Mouse (Mus musculus) thymus, adult 2 months (tissue): ENCODE results near the gene Slc4a10. TPM values are rescaled to one million over a fixed set of nuclear protein-coding genes. Genes with fewer than 3 reads are reported as not detected.

Experiments used
- DNase-seq: peaks from one replicate; pipeline ENCODE4 v3.0.0; 2021
- H3K27ac ChIP-seq: fragments of 200-500 bp; 2 replicates; pipeline ENCODE4 v1.5.1; 2012; ENCODE audit warnings: low read length, control low read depth; ENCODE audit not compliant: control insufficient read depth, insufficient read depth
- H3K27me3 ChIP-seq: fragments of 200-500 bp; 2 replicates; pipeline ENCODE4 v1.6.1; 2012; ENCODE audit warnings: mild to moderate bottlenecking, low read length, moderate library complexity, mixed read lengths; ENCODE audit not compliant: control insufficient read depth, insufficient read depth
- H3K36me3 ChIP-seq: fragments of 200-500 bp; 2 replicates; pipeline ENCODE4 v1.6.1; 2012; ENCODE audit warnings: mild to moderate bottlenecking, low read length, moderate library complexity; ENCODE audit not compliant: control insufficient read depth, insufficient read depth
- H3K4me1 ChIP-seq: fragments of 200-500 bp; replicated peaks from 2 replicates; pipeline ENCODE4 v1.6.1; 2012; ENCODE audit warnings: low read length; ENCODE audit not compliant: control insufficient read depth, insufficient read depth
- H3K4me3 ChIP-seq: fragments of 200-500 bp; 2 replicates; pipeline ENCODE4 v1.5.1; 2012; ENCODE audit warnings: mild to moderate bottlenecking, low read length, control low read depth, moderate library complexity; ENCODE audit not compliant: control insufficient read depth, insufficient read depth
- CTCF ChIP-seq: fragments of 200-500 bp; IDR thresholded peaks from 2 replicates; pipeline ENCODE4 v1.5.1; 2012; ENCODE audit warnings: mild to moderate bottlenecking, control low read depth, low read length, moderate library complexity, borderline replicate concordance; ENCODE audit not compliant: control insufficient read depth, poor library complexity, insufficient read depth; ENCODE audit errors: extremely low read depth
- POLR2A ChIP-seq: fragments of 200-500 bp; IDR thresholded peaks from 2 replicates; pipeline ENCODE4 v1.6.1; 2012; ENCODE audit warnings: mild to moderate bottlenecking, low read length, control low read depth, moderate library complexity; ENCODE audit not compliant: control insufficient read depth, poor library complexity, insufficient read depth; ENCODE audit errors: extremely low read depth
- WGBS: fragments of 180-500 bp; shearing (Covaris S2); methylation state at CpG from one replicate; pipeline ENCODE4 v1.1.7; 2018; 5-methylcytosine and 5-hydroxymethylcytosine counted together
- polyA plus RNA-seq: library from polyadenylated mRNA; depleted of rRNA; stranded (reverse); fragments of >200 nt; gene quantifications from 2 replicates; pipeline ENCODE4 v1.2.3, GENCODE M21; 2012; rRNA removed

Slc4a10 gene
- polyA plus RNA-seq, 1 experiment, result 0.13 TPM

DNA sequence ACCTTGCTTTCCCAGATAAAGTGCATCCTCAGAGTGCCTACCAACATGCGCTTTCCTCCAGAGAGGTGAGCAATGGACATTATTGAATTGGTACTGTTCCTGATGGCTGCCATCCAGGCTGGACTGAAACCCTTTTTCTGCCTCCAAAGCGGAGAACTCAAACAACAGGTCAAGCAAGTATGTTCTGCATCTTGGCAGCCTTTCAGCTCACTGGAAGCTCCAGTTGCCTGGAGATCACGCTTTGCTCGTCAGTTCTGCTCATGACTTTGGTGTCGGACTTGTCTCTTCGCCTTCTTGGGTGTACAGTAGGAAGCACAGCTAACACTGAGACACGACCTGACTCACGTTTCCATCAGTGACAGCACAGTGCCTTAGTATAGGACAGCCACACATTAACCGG is 315.9 kb downstream of the Slc4a10 start:
- Histone ChIP-seq H3K4me3 (no peak overlapping the region), H3K36me3 (peaks cover 7% of the 10 kb centered on the region; the same call in 1 of the 2 replicates), H3K27ac (no peak overlapping the region), H3K27me3 (no peaks in the 10 kb centered on the region), H3K4me1 (no peaks in the 10 kb centered on the region; the same call in 1 of the 2 replicates)
- 98% methylated on average over 9 of the region's 9 CpGs for WGBS
- DNase-seq, result no peak
- TF ChIP-seq POLR2A (no peak), CTCF (no peak)

- no peak for TF ChIP-seq POLR2A
- no peak for TF ChIP-seq CTCF
- Histone ChIP-seq H3K36me3 (peaks cover 7% of the 10 kb centered on the region; the same call in 1 of the 2 replicates), H3K27me3 (no peaks in the 10 kb centered on the region), H3K4me1 (no peaks in the 10 kb centered on the region; the same call in 1 of the 2 replicates), H3K4me3 (no peak overlapping the region), H3K27ac (no peak overlapping the region)
- 92% methylated on average over 4 of the region's 4 CpGs for WGBS
- DNase-seq, result no peak
These were observed 317.3 kb downstream of the Slc4a10 start for GRCm38 (mm10) chr2:62363606-62364005.

DNA sequence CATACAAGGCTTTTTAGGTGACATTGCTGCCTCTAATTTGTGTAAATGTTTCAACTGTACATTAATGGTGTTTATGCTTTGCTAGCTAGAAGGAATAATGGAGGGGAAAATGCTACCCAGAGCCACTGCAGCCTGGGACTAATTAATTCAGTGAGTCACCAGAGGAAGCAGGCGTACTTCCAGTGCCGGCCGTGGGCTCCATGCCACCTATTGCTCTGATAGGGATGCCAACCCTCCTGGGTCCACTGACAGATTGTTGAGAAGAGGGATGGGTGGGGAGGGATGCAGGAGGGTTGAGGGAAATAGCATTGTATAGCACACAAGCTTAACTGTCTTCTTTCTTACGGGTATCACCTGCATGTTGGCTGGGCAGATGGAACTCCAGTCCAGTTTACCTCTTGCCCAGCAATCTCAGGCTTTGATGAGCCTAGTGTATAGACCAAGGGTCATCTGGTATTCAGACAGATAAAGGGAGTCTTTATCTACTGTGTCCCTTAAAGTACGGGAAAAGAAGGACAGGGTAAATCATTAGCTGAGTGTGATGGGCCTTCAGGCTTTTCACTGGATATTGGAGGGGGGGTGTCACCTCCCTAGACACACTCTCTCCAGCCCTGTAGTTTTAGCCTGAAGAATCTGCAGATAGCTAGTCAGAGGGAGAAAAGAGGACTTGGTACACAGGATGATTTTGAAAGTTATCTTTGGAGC is 322.2 kb downstream of the Slc4a10 start:
- no peaks in the 10 kb centered on the region for H3K4me1 ChIP-seq
- no peak overlapping the region for H3K27ac ChIP-seq
- DNase-seq, result no peak
- peaks cover 20% of the 10 kb centered on the region for H3K36me3 ChIP-seq
- no peaks in the 10 kb centered on the region for H3K27me3 ChIP-seq
- 99% methylated on average over 5 of the region's 5 CpGs for WGBS
- TF ChIP-seq CTCF (no peak), POLR2A (no peak)
- H3K4me3 ChIP-seq, result no peak overlapping the region

- Histone ChIP-seq H3K27me3 (no peaks in the 10 kb centered on the region), H3K4me3 (no peak overlapping the region), H3K4me1 (no peaks in the 10 kb centered on the region), H3K27ac (no peak overlapping the region), H3K36me3 (peaks cover 27% of the 10 kb centered on the region)
- WGBS, result 90% methylated on average over 2 of the region's 2 CpGs
- TF ChIP-seq CTCF, result no peak
- no peak for TF ChIP-seq POLR2A
- no peak for DNase-seq
These were observed 323.8 kb downstream of the Slc4a10 start for GRCm38 (mm10) chr2:62370048-62370447.

DNA sequence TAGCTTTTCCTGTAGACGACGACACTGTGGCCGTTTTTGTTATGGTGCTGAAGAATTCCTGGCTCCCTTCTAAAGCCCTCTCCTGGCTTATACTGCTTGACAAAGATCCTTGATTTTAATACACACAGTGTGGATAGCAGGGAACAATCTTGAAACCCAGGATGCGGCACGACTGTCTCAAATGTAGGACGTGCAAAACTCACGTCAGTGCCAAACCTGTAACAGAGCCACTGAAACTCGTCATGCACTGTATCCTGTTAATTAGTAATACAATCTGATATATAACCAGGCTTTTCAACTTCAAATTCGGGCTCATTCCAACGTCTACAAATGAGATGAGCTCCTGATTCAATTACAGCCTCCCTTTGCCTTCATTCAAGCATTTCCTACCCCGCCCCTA is 327.4 kb downstream of the Slc4a10 start:
- TF ChIP-seq POLR2A (no peak), CTCF (no peak)
- Histone ChIP-seq H3K27me3 (no peaks in the 10 kb centered on the region), H3K4me3 (no peak overlapping the region), H3K27ac (no peak overlapping the region), H3K4me1 (no peaks in the 10 kb centered on the region), H3K36me3 (peaks cover 27% of the 10 kb centered on the region)
- no peak for DNase-seq
- WGBS, result 95% methylated on average over 11 of the region's 11 CpGs

Other genes with a start within 250 kb of the Slc4a10 start
- gene Tbr1, start 243.5 kb upstream of the Slc4a10 start, polyA plus RNA-seq, result 0.22 and 0.23 TPM in 2 replicates